Mouse (Mus musculus): ENCODE measurements around the gene Cyp4f17. TPM values are rescaled to one million over a fixed set of nuclear protein-coding genes. Genes with fewer than 3 reads are reported as not detected.
A peak's percentile ranks its signal among the peaks of the same experiment; 100 is the strongest.
"Not testable (repeated sequence)": the region's sequence is repeated elsewhere in the genome, so short reads cannot be mapped to it uniquely, and the experiment has no call there.

The Cyp4f17 gene
- polyA plus RNA-seq, 1 experiment from 2014 or later, result 10.7 TPM

DNA sequence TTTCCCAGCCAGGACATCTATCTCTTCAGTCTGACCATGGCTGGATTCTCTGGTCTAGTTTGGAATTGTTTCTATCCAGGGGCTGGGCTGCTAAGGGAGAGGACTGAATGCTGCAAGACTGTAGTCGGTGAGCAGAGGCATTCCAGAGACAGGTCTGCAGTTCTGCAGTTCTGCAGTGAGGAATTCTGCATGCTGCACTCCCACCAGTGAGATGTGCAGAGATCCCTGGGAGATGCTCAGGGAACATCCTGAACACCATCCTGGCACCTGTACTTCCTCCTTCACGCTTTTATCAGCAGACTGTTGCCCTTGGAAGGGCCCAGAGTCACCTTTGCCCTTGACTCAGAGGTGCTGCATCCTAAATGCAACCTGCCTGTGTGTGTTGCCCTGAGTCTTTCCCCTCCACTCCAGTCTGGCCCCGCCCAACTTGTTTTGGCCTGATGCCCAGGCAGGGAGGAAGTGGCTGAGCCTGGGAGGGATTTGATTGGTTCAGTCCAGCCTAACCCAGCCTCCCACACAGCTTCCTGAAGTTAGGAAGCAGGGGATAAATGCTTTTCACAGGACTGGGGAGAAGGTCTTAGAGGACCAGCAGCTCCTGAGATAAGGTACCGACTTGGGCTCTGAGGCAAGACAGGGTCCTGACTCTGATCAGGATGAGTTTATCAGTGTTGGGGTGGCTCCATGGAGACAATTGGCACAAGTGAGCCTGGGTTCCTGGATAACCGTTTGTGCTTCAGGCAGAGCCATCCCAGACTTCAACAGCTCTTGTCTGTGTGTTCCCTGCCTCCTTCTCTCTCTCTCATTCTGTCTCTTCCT, 30.4 kb downstream of the Cyp4f17 start, which contains the start of gene Cyp4f16:
Gene Cyp4f16 (plus strand): TSS at position 508 of the 816 bp plus-strand sequence.
- peak within 1 kb of the TSS; percentile 17; the same call in 1 of the 2 replicates for H3K27ac ChIP-seq (ENCODE audit: low read depth, low read length)
- H3K36me3 ChIP-seq (ENCODE audit: control insufficient read depth, insufficient read depth, low read length); H3K27me3 ChIP-seq (replicated peaks; ENCODE audit: control insufficient read depth, insufficient read depth, low read length); H3K9me3 ChIP-seq (ENCODE audit: control insufficient read depth, low read length); H3K4me1 ChIP-seq (ENCODE audit: control insufficient read depth, insufficient read depth, low read depth, low read length): not testable (repeated sequence)
- peak within 1 kb of the TSS; percentile 63 for H3K9ac ChIP-seq (ENCODE audit: low read depth, low read length)
- H3K4me3 ChIP-seq (ENCODE audit: low read length), result peak within 1 kb of the TSS; percentile 48
- peak; percentile 97 for ATAC-seq
- 6% methylated on average over 5 of the region's 5 CpGs for WGBS
- H3K4me2 ChIP-seq (ENCODE audit: low read length), result peak within 1 kb of the TSS; percentile 71

DNA sequence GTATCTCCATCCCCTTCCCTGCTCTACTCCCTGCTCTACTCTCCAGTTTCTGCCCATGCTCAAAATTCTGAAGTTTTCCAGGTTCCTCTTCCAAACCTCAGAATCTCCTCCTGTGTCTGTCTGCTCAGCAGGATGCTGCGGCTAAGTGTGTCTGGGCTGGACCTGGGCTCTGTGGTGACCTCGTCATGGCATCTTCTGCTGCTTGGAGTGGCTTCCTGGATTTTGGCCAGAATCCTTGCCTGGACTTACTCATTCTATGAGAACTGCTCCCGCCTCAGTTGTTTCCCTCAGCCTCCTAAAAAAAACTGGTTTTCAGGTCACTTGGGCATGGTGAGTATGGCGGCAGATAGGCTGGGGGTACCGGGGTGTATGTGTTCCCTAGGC, 31.0 kb downstream of the Cyp4f17 start:
- Histone ChIP-seq H3K4me2 (ENCODE audit: low read length) (peak overlapping the region; percentile 71), H3K4me3 (ENCODE audit: low read length) (peak overlapping the region; percentile 48), H3K9ac (ENCODE audit: low read depth, low read length) (peak overlapping the region; percentile 63), H3K36me3 (ENCODE audit: control insufficient read depth, insufficient read depth, low read length) (no peaks in the 10 kb centered on the region), H3K9me3 (ENCODE audit: control insufficient read depth, low read length) (no peaks in the 10 kb centered on the region), H3K4me1 (ENCODE audit: control insufficient read depth, insufficient read depth, low read depth, low read length) (peaks cover 5% of the 10 kb centered on the region), H3K27me3 (replicated peaks; ENCODE audit: control insufficient read depth, insufficient read depth, low read length) (no peaks in the 10 kb centered on the region), H3K27ac (ENCODE audit: low read depth, low read length) (peak overlapping the region; percentile 17; the same call in 1 of the 2 replicates)
- 62% methylated on average over 5 of the region's 5 CpGs for WGBS
- ATAC-seq, result no peak

DNA sequence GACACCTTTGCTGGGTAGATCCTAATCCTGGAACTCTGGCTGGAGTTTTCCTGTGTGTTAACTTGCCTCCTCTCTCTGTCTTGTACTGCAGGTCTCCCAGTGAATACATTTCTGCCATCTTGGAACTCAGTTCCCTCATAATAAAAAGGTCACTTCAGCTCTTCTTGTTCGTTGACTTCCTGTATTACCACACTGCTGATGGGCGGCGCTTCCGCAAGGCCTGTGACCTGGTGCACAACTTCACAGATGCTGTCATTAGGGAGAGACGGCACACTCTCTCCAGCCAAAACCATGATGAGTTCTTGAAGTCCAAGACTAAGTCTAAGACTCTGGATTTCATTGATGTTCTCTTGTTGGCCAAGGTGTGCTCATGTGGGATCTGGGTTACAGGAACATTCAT, 38.9 kb downstream of the Cyp4f17 start:
- WGBS, result 93% methylated on average over 5 of the region's 5 CpGs
- not testable (repeated sequence) for H3K4me3 ChIP-seq (ENCODE audit: low read length); H3K4me2 ChIP-seq (ENCODE audit: low read length); H3K36me3 ChIP-seq (ENCODE audit: control insufficient read depth, insufficient read depth, low read length); H3K4me1 ChIP-seq (ENCODE audit: control insufficient read depth, insufficient read depth, low read depth, low read length); H3K27ac ChIP-seq (ENCODE audit: low read depth, low read length); H3K27me3 ChIP-seq (replicated peaks; ENCODE audit: control insufficient read depth, insufficient read depth, low read length); H3K9me3 ChIP-seq (ENCODE audit: control insufficient read depth, low read length); H3K9ac ChIP-seq (ENCODE audit: low read depth, low read length); ATAC-seq

DNA sequence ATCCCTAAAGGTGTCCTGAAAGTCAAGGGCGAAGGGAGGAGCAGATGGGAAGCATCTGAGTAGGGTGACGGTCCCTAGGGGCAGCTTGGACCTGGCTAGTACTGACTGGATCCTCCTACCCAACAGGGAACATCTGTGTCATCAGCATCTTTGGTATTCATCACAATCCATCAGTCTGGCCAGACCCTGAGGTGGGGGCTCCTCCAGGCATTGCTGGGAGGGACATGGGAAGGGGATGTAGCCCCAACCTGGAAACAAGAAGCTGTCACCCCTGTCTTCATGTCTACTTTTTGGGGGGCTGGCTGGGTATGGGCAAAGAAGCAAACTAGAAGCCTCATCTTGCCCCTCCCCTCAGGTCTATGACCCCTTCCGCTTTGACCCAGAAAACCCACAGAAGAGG, 44.5 kb downstream of the Cyp4f17 start:
- H3K27ac ChIP-seq (ENCODE audit: low read depth, low read length); H3K27me3 ChIP-seq (replicated peaks; ENCODE audit: control insufficient read depth, insufficient read depth, low read length); H3K36me3 ChIP-seq (ENCODE audit: control insufficient read depth, insufficient read depth, low read length); H3K9me3 ChIP-seq (ENCODE audit: control insufficient read depth, low read length); H3K4me1 ChIP-seq (ENCODE audit: control insufficient read depth, insufficient read depth, low read depth, low read length): not testable (repeated sequence)
- 92% methylated on average over 3 of the region's 3 CpGs for WGBS
- Histone ChIP-seq H3K4me3 (ENCODE audit: low read length) (peak overlapping the region; percentile 42), H3K4me2 (ENCODE audit: low read length) (peak overlapping the region; percentile 67), H3K9ac (ENCODE audit: low read depth, low read length) (peak overlapping the region; percentile 65)
- ATAC-seq, result peak; percentile 34

DNA sequence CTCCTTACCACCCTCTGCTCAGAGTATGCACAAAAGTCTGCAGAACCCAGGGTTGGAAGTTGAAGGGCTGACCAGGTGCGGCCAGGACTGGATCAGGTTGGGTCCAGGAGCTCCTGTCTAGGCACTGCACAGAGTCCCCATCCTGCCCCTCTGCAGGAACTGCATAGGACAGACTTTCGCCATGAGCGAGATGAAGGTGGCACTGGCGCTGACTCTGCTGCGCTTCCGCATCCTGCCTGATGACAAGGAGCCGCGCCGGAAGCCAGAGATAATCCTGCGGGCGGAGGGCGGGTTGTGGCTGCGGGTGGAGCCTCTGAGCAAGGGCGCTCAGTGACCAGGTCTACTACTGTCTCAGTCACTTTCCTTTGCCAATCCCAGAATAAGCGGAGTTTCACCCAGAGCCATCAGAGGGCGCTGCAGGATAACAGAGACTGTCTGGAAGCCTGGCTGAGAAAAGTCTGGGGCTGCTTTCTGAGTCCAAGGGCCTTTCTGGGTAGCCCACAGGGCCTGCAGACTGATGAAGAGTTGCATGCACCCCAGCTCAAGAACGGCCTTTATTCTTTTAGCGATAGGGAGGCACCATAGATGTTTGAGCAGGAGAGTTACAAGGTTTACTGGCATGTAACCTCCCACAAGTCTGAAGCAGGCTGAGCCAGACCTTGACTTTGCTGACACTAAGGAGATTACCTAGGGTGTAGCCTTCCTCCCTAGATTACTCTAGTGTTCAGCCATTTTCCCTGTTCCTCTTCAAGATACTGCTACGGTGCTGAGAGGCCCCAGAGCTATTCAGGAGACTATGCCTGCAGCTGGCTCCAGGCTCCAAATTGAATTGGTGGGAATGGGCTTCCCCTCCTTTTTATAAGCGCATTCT, 45.3 kb downstream of the Cyp4f17 start:
- Histone ChIP-seq H3K4me1 (ENCODE audit: control insufficient read depth, insufficient read depth, low read depth, low read length) (no peaks in the 10 kb centered on the region), H3K9ac (ENCODE audit: low read depth, low read length) (peak overlapping the region; percentile 65), H3K27ac (ENCODE audit: low read depth, low read length) (no peak overlapping the region), H3K27me3 (replicated peaks; ENCODE audit: control insufficient read depth, insufficient read depth, low read length) (no peaks in the 10 kb centered on the region), H3K9me3 (ENCODE audit: control insufficient read depth, low read length) (no peaks in the 10 kb centered on the region), H3K4me2 (ENCODE audit: low read length) (peak overlapping the region; percentile 67), H3K4me3 (ENCODE audit: low read length) (peak overlapping the region; percentile 42), H3K36me3 (ENCODE audit: control insufficient read depth, insufficient read depth, low read length) (no peaks in the 10 kb centered on the region)
- peak; percentile 97 for ATAC-seq
- 16% methylated on average over 20 of the region's 20 CpGs for WGBS

DNA sequence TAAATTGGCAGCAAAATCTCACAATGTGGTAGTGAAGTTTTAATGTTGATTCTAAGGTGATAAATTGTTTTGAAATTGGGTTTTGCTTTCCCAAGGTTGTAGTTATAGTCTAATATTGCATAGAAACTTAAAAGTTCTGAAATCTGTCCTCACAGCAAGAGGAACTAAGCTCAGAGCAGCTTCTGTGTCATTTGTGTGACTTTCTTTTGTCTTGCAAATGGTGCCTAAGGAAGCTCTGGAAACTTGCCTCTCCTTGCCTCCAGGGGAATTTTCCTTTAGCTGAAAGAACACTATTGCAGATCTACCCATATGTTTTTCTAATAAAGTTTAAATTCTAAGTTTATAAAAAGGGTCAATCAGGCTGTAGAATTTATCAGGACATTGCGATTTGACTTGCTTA, 47.2 kb downstream of the Cyp4f17 start:
- 45% methylated on average over 1 of the region's 1 CpGs for WGBS
- H3K27ac ChIP-seq (ENCODE audit: low read depth, low read length); H3K9me3 ChIP-seq (ENCODE audit: control insufficient read depth, low read length); H3K4me2 ChIP-seq (ENCODE audit: low read length); H3K9ac ChIP-seq (ENCODE audit: low read depth, low read length); H3K36me3 ChIP-seq (ENCODE audit: control insufficient read depth, insufficient read depth, low read length); H3K4me3 ChIP-seq (ENCODE audit: low read length); H3K4me1 ChIP-seq (ENCODE audit: control insufficient read depth, insufficient read depth, low read depth, low read length); ATAC-seq; H3K27me3 ChIP-seq (replicated peaks; ENCODE audit: control insufficient read depth, insufficient read depth, low read length): not testable (repeated sequence)

DNA sequence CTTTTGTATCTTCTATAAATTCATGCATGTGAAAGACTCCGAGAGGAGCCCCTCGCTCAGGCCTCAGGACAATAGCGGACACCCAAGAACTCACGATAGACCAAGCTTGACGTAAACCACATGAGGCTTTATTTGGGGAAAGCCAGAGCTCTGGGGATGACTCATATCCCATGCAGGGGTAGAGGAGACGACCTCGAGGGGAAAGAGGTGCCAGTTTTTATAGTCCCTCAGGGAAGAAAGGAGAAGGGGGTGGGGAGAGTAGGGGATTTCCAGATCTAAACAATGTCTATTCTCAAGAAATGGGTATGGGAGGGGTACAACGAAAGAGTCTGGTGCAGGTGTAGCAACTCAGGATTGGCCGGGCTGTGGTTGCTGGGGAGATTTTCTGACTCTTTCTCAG, 48.5 kb downstream of the Cyp4f17 start:
- H3K27ac ChIP-seq (ENCODE audit: low read depth, low read length); H3K36me3 ChIP-seq (ENCODE audit: control insufficient read depth, insufficient read depth, low read length); ATAC-seq; H3K9ac ChIP-seq (ENCODE audit: low read depth, low read length); H3K4me1 ChIP-seq (ENCODE audit: control insufficient read depth, insufficient read depth, low read depth, low read length); H3K9me3 ChIP-seq (ENCODE audit: control insufficient read depth, low read length); H3K27me3 ChIP-seq (replicated peaks; ENCODE audit: control insufficient read depth, insufficient read depth, low read length); H3K4me3 ChIP-seq (ENCODE audit: low read length); H3K4me2 ChIP-seq (ENCODE audit: low read length): not testable (repeated sequence)
- 81% methylated on average over 9 of the region's 9 CpGs for WGBS

DNA sequence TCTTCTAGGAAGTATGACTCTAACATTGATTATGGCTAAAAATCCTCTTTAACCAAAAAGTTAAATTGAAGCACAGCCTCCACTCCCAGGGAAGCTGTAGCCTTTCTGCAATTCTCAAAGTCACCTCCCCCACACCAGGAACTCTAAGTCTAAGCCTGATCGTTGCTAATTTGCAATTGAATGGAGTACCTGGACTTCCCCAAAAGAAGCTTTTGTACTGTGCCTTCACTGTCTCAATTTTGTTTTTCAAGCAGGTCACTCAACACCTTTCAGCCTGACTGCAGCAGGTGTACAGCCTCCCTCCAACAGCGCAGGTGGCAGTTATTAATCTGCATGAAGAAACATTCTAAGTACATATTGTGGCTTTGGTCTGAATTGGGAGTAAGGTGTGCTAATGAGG, 57.5 kb downstream of the Cyp4f17 start:
- H3K36me3 ChIP-seq (ENCODE audit: control insufficient read depth, insufficient read depth, low read length); H3K27ac ChIP-seq (ENCODE audit: low read depth, low read length); H3K27me3 ChIP-seq (replicated peaks; ENCODE audit: control insufficient read depth, insufficient read depth, low read length); H3K4me2 ChIP-seq (ENCODE audit: low read length); H3K4me1 ChIP-seq (ENCODE audit: control insufficient read depth, insufficient read depth, low read depth, low read length); H3K9ac ChIP-seq (ENCODE audit: low read depth, low read length); H3K4me3 ChIP-seq (ENCODE audit: low read length); H3K9me3 ChIP-seq (ENCODE audit: control insufficient read depth, low read length); ATAC-seq: not testable (repeated sequence)
- 83% methylated on average over 2 of the region's 2 CpGs for WGBS

DNA sequence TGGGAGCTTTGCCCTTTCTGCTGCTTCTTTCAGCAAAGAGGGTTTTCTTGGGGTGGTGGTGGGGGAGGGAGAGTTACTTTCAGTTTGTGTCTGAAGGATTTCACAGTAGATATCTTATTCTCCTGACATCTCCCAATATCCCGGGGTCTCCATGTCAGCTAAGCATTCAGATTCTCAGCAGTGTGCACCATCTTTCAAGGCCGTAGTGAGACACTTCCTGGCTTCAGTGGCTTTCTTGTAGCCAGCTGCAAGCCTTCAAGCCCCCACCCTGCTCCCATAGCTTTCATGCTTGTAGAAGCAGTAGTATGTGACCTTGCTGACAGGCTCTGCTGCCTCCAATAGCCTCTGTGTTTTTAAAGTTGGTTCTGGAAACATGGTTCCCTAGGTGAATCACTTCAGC, 67.4 kb downstream of the Cyp4f17 start:
- H3K9ac ChIP-seq (ENCODE audit: low read depth, low read length); H3K36me3 ChIP-seq (ENCODE audit: control insufficient read depth, insufficient read depth, low read length); H3K4me2 ChIP-seq (ENCODE audit: low read length); H3K27me3 ChIP-seq (replicated peaks; ENCODE audit: control insufficient read depth, insufficient read depth, low read length); H3K27ac ChIP-seq (ENCODE audit: low read depth, low read length); H3K4me1 ChIP-seq (ENCODE audit: control insufficient read depth, insufficient read depth, low read depth, low read length); ATAC-seq; H3K9me3 ChIP-seq (ENCODE audit: control insufficient read depth, low read length); H3K4me3 ChIP-seq (ENCODE audit: low read length): not testable (repeated sequence)
- 76% methylated on average over 2 of the region's 2 CpGs for WGBS
